Mouse (Mus musculus) spleen, adult 2 months (tissue): ENCODE results near the gene Simc1. TPM values are rescaled to one million over a fixed set of nuclear protein-coding genes. Genes with fewer than 3 reads are reported as not detected.

ENCODE experiments used
- DNase-seq, 2 experiments: peaks; one replicate each; pipeline versions ENCODE4 v3.0.0 to v3.0.0-alpha.2; 2012 to 2021; ENCODE audit warnings: low spot score in 2 of 2, low read depth in 1 of 2
- H3K27ac ChIP-seq: fragments of 200-500 bp; 2 replicates; pipeline ENCODE4 v1.5.1; 2012; ENCODE audit warnings: low read length, inconsistent platforms; ENCODE audit not compliant: insufficient read depth
- H3K27me3 ChIP-seq: fragments of 200-500 bp; 2 replicates; pipeline ENCODE4 v1.6.1; 2012; ENCODE audit warnings: mild to moderate bottlenecking, moderate library complexity, low read length, inconsistent platforms; ENCODE audit not compliant: control insufficient read depth, insufficient read depth
- H3K36me3 ChIP-seq: fragments of 200-500 bp; 2 replicates; pipeline ENCODE4 v1.6.1; 2012; ENCODE audit warnings: mild to moderate bottlenecking, low read length, inconsistent platforms; ENCODE audit not compliant: control insufficient read depth, insufficient read depth
- H3K4me1 ChIP-seq: fragments of 200-500 bp; 2 replicates; pipeline ENCODE4 v1.6.1; 2011; ENCODE audit warnings: inconsistent platforms; ENCODE audit not compliant: control insufficient read depth, insufficient read depth, insufficient read length
- H3K4me3 ChIP-seq: fragments of 200-500 bp; 2 replicates; pipeline ENCODE4 v1.5.1; 2011; ENCODE audit warnings: mild to moderate bottlenecking, inconsistent platforms; ENCODE audit not compliant: insufficient read depth, insufficient read length; ENCODE audit errors: extremely low read depth
- CTCF ChIP-seq: fragments of 200-500 bp; IDR thresholded peaks from 2 replicates; pipeline ENCODE4 v1.5.1; 2011; ENCODE audit warnings: mild to moderate bottlenecking, inconsistent platforms; ENCODE audit not compliant: insufficient read depth, insufficient read length, insufficient replicate concordance; ENCODE audit errors: extremely low read depth
- POLR2A ChIP-seq: fragments of 200-500 bp; IDR thresholded peaks from 2 replicates; pipeline ENCODE4 v1.6.1; 2011; ENCODE audit warnings: low read depth, low read length, inconsistent platforms
- WGBS: fragments of 180-500 bp; shearing (Covaris S2); methylation state at CpG from one replicate; pipeline ENCODE4 v1.1.7; 2018; 5-methylcytosine and 5-hydroxymethylcytosine counted together
- polyA plus RNA-seq: library from polyadenylated mRNA; depleted of rRNA; stranded (reverse); fragments of >200 nt; gene quantifications from 2 replicates; pipeline ENCODE4 v1.2.3, GENCODE M21; 2012

Simc1 gene
- polyA plus RNA-seq, 1 experiment = 7.3 TPM

DNA sequence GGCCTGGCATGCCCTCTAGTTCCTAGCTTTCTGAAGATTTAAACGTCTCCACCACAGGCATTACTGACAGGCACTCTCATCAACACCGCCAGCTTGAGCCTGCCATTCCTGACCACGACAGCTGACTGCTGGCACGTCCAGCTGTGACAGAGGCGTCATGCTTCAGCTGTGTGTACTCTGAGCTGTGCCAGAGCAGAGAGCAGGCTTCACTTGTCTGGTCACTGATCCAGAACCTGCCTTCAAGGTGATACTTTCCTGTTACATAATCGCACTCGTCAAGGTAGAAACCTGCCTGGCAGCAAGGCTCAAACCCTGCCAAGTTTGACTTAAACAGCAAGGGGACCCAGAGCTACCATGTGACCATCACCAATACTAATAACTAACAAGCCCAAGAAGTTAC, 59.0 kb downstream of the Simc1 start:
- no peak for TF ChIP-seq POLR2A
- TF ChIP-seq CTCF = no peak
- H3K27ac ChIP-seq = no peak overlapping the region
- H3K4me1 ChIP-seq = no peaks in the 10 kb centered on the region; the same call in 1 of the 2 replicates
- H3K4me3 ChIP-seq = no peak overlapping the region
- H3K36me3 ChIP-seq = peaks cover 24% of the 10 kb centered on the region
- no peak for DNase-seq
- WGBS = 48% methylated on average over 7 of the region's 7 CpGs
- no peaks in the 10 kb centered on the region for H3K27me3 ChIP-seq

DNA sequence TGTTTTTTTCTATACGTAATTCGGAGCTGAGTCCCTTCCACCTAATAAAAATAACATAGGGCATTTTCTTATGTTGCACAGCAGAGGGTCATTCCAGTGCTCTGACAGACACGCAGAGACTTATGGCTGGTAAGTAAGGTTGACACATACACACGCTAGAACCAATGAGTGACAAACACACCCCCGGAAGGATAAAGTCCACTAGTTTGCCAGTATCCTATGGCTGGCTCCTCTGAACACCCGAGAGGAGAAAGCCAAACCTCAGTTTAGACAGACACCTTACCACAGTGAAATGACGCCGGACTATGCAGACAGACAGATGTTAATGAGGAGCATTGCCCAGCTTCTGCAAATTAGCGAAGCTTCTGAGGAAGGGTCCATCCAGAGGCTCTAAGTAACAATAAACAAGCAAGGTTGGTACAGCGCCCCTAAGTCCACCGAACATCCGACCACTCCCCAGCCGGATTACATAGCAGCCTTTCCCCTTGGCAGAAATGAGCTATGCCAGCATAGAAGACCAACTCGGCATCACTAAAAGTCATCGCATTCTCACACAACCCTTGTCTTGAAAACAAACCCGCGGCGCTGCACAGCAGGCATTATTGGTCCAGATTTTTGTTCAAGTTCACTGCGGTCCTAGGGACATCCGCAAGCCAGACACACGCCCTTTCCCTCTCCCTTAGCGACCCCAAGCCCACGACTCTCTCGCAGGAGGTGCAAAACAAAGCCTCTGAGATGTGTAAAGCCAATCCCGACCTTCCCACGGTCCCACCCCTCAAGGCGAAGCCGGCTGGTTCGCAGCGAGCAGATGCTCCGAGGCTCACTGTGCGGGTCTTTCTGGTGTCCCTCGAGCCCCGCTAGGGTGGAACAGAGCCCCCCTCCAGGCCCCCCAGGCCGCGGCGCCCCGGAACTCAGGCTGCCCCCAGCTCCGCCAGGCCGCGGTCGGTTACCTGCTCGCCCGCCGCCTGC, 60.9 kb downstream of the Simc1 start:
- Histone ChIP-seq H3K27me3 (no peaks in the 10 kb centered on the region), H3K4me1 (no peaks in the 10 kb centered on the region; the same call in 1 of the 2 replicates), H3K4me3 (peak overlapping the region; percentile 80), H3K36me3 (peaks cover 12% of the 10 kb centered on the region; the same call in 1 of the 2 replicates), H3K27ac (peak overlapping the region; percentile 63)
- no peak for DNase-seq
- 12% methylated on average over 45 of the region's 45 CpGs for WGBS
- TF ChIP-seq POLR2A = no peak
- TF ChIP-seq CTCF = no peak

DNA sequence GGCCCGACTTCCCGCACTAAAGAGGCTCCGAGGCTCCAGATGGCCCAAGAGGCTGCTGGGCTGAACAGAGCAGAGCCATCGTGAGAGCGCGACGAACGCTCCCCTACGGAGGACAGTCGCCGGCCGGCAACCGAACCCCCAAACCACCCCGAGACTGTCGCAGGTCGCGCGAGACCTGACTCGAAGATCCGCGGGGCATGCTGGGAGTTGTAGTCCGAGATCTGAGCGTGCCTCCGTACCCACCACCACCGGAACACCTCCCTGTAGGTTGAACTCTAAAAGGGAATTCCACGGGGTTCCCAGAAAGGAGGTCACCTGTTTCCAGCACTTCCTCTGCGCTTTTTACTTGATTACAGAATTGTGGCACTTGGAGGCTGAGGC, 61.6 kb downstream of the Simc1 start, which contains the start of gene 4833439L19Rik:
4833439L19Rik (minus strand) TSS at position 235 of the 381 bp plus-strand sequence.
- H3K36me3 ChIP-seq = peaks cover 8% of the 10 kb centered on the region; the same call in 1 of the 2 replicates
- H3K4me1 ChIP-seq = no peaks in the 10 kb centered on the region; the same call in 1 of the 2 replicates
- TF ChIP-seq CTCF (no peak), POLR2A (peak; percentile 88)
- peak within 1 kb of the TSS; percentile 63 for H3K27ac ChIP-seq
- H3K4me3 ChIP-seq = peak within 1 kb of the TSS; percentile 80
- peak; percentile 84 to 97 for DNase-seq
- WGBS = 0% methylated on average over 27 of the region's 27 CpGs
- no peaks in the 10 kb centered on the region for H3K27me3 ChIP-seq

DNA sequence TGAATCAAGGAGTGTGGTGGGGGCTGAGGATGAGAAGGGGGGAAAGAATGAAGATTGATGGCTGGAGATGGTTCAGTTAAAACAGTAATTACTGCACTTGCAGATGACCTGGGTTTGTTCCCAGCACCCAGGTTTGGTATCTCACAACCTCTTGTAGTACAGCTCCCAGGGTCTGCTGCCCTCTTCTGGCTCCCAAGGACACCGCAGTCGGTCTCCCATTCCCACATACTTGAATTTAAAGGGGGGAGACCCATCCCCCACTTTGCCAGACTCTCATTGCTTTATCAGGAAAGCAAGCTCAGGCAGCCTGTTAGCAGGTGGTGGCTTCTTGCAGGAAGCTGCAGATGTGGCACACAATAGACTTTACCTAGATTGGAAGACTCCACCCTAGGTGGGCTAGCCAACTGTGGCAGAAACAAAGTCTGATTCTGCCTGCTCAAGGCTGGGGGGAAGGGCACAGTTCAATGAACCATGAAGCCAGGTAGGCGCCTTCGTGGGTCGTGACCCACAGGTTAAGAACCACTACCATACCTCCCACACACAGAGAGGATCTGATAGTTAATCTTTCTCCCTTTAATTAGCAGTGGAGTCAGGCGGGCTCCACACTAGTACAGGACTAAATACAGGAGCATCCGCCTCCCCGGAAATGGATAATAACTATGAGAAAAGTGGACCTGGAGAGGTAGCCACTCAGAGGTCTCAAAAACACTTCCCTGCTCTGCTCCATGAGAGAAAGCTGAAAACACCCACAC, 62.2 kb downstream of the Simc1 start:
- peak overlapping the region; percentile 80; the same call in 1 of the 2 replicates for H3K4me3 ChIP-seq
- peak; percentile 18 to 46 for DNase-seq
- peak overlapping the region; percentile 40; the same call in 1 of the 2 replicates for H3K27ac ChIP-seq
- no peaks in the 10 kb centered on the region for H3K27me3 ChIP-seq
- H3K4me1 ChIP-seq = no peaks in the 10 kb centered on the region; the same call in 1 of the 2 replicates
- peaks cover 5% of the 10 kb centered on the region; the same call in 1 of the 2 replicates for H3K36me3 ChIP-seq
- TF ChIP-seq POLR2A (no peak), CTCF (peak; percentile 43; the same call in 1 of the 2 replicates)
- 59% methylated on average over 8 of the region's 8 CpGs for WGBS

DNA sequence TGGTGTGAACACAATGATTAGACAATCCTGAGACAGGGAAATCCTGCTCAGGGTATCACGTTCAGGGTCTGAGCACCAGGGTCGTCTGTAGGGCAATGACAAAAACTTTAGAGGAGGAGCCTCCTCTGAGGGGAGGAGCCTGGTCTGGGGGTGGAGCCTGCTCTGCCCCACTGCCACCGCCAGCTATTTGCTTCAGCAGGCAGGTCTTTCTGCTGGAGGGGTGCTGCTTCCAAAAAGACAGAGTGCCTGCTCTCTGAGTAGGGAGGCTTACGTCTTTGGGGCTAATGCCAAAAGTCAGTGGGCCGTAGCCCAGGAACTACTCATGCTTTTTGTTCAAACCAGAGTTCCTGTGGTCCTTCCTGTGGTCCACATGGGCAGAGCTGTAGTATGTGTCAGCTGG, 64.8 kb downstream of the Simc1 start:
- TF ChIP-seq POLR2A = no peak
- no peak for TF ChIP-seq CTCF
- WGBS = 55% methylated on average over 5 of the region's 5 CpGs
- Histone ChIP-seq H3K27me3 (no peaks in the 10 kb centered on the region), H3K36me3 (no peaks in the 10 kb centered on the region), H3K4me1 (no peaks in the 10 kb centered on the region; the same call in 1 of the 2 replicates), H3K27ac (no peak overlapping the region), H3K4me3 (no peak overlapping the region)
- no peak for DNase-seq

DNA sequence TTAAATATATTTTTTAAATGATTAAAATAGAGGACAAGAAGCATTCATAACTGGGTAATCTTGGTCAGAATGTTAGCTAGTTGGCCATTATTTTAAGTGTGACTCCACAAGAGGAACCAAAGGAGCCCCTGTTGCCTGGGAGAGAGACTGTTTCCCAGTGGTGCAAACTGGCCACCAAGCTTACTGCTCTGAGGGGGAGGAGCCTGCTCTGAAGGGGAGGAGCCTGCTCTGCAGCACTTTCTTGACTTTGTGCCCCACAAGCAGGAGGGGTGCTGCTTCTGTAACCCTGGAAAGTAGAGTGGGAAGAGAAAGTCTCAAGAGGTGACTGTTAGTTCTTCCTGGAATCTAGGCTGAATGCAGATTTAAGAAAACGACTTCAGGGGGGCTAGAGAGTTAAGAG, 65.7 kb downstream of the Simc1 start:
- Histone ChIP-seq H3K4me3 (no peak overlapping the region), H3K36me3 (no peaks in the 10 kb centered on the region), H3K27ac (no peak overlapping the region), H3K4me1 (no peaks in the 10 kb centered on the region; the same call in 1 of the 2 replicates), H3K27me3 (no peaks in the 10 kb centered on the region)
- no peak for DNase-seq
- WGBS = 64% methylated on average over 1 of the region's 1 CpGs
- no peak for TF ChIP-seq CTCF
- TF ChIP-seq POLR2A = no peak
